Mouse (Mus musculus) kidney, embryonic 16.5 days (tissue): ENCODE data around the gene Rbm38. TPM values are rescaled to one million over a fixed set of nuclear protein-coding genes. Genes with fewer than 3 reads are reported as not detected.

Experiments used
- ATAC-seq: fragments of 200-750 bp; cut with Nextera tagmentation; 2 replicates; pipeline ENCODE4 v1.8.0; 2017; ENCODE audit warnings: moderate TSS enrichment; ENCODE audit not compliant: low FRiP score, low TSS enrichment
- H3K27ac ChIP-seq: fragments of 300-500 bp; sonication (generic); 2 replicates; pipeline ENCODE4 v1.5.1; 2014; ENCODE audit warnings: low read length
- H3K27me3 ChIP-seq: fragments of 300-500 bp; sonication (generic); 2 replicates; pipeline ENCODE4 v1.6.1; 2014; ENCODE audit warnings: low read length, control low read depth, mixed read lengths; ENCODE audit not compliant: insufficient read depth
- H3K36me3 ChIP-seq: fragments of 300-500 bp; sonication (generic); 2 replicates; pipeline ENCODE4 v1.6.1; 2014; ENCODE audit warnings: low read length, control low read depth, mixed read lengths; ENCODE audit not compliant: insufficient read depth
- H3K4me1 ChIP-seq: fragments of 300-500 bp; sonication (generic); 2 replicates; pipeline ENCODE4 v1.6.1; 2014; ENCODE audit warnings: low read length, control low read depth, mixed read lengths; ENCODE audit not compliant: insufficient read depth
- H3K4me2 ChIP-seq: fragments of 300-500 bp; sonication (generic); replicated peaks from 2 replicates; pipeline ENCODE4 v1.6.1; 2014; ENCODE audit warnings: low read depth, low read length
- H3K4me3 ChIP-seq: fragments of 300-500 bp; sonication (generic); 2 replicates; pipeline ENCODE4 v1.5.1; 2014; ENCODE audit warnings: mild to moderate bottlenecking, low read length
- H3K9ac ChIP-seq: fragments of 300-500 bp; sonication (generic); replicated peaks from 2 replicates; pipeline ENCODE4 v1.6.1; 2014; ENCODE audit warnings: low read length
- H3K9me3 ChIP-seq: fragments of 300-500 bp; sonication (generic); 2 replicates; pipeline ENCODE4 v1.6.1; 2016; ENCODE audit warnings: low read length, control low read depth
- WGBS: fragments of 180-500 bp; shearing (Covaris S2); extraction: QIAGEN DNeasy Blood & Tissue Kit; methylation state at CpG from one replicate; pipeline ENCODE4 v1.1.7; 2014; 5-methylcytosine and 5-hydroxymethylcytosine counted together
- polyA plus RNA-seq: library from polyadenylated mRNA; unstranded; fragments of >200 nt; fragmentation: Nextera tagmentation; extraction: Ambion mirVana; gene quantifications from 2 replicates; pipeline ENCODE4 v1.2.1, GENCODE M21; 2015

Gene Rbm38
- polyA plus RNA-seq, 1 experiment from 2014 or later, result 35.4 TPM

DNA sequence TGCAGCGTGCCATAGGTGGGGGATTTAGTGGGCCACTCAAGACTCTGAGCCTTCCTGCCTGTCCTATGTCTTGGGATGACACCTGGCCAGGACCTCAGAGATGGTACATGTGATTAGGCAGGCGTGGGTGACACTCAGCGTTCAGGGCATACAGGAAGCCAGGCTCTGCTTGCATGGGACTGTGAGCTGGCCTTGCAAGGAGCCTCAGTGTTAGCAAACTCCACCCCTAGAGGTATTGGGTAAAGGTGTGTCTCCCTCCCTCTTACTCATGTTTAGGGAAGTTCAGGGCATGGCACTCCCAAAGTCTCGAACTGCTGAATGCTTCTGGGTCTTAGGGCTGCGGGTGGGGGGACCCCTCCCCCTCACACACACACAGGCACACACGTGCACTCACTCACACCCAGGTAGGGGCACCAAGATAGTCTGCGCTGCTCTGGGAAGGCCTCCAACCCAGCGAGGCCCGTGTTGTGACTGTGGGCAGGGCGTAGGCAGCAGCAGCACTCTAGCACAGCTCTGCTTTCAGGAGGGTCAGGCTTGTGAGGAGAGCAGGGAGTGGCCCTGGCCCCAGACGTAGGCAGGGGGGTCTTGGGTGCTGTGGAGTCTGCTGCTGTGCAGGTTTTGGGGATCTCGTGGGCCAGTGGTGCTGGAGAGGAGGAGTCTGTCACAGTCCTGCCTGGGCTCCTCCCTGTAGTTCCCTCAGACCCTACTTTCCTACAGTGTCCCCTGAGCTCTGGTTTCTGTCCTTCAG, 10.5 kb downstream of the Rbm38 start:
- Histone ChIP-seq H3K4me1 (peaks cover 11% of the 10 kb centered on the region; the same call in 1 of the 2 replicates), H3K9ac (no peak overlapping the region), H3K36me3 (peaks cover 35% of the 10 kb centered on the region; the same call in 1 of the 2 replicates), H3K4me2 (no peak overlapping the region), H3K4me3 (no peak overlapping the region), H3K9me3 (no peaks in the 10 kb centered on the region), H3K27me3 (no peaks in the 10 kb centered on the region), H3K27ac (no peak overlapping the region)
- no peak for ATAC-seq
- 70% methylated on average over 12 of the region's 12 CpGs for WGBS

DNA sequence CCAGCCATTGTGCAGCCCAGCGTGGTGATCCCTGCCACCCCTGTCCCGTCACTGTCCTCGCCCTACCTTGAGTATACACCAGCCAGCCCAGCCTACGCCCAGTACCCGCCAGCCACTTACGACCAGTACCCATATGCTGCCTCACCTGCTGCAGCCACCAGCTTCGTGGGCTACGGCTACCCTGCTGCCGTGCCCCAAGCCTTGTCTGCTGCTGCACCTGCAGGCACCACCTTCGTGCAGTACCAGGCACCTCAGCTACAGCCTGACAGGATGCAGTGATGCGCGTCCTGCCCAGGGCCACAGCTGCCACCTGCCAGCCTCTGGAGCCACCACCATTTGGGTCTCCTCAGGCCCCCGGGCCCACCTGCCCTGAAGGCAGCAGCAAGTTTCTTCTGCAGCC, 13.2 kb downstream of the Rbm38 start:
- H3K4me1 ChIP-seq, result no peaks in the 10 kb centered on the region
- H3K9me3 ChIP-seq, result no peaks in the 10 kb centered on the region
- H3K36me3 ChIP-seq, result peaks cover 34% of the 10 kb centered on the region; the same call in 1 of the 2 replicates
- no peak overlapping the region for H3K4me2 ChIP-seq
- WGBS, result 92% methylated on average over 13 of the region's 13 CpGs
- H3K9ac ChIP-seq, result no peak overlapping the region
- H3K27me3 ChIP-seq, result no peaks in the 10 kb centered on the region
- no peak overlapping the region for H3K27ac ChIP-seq
- H3K4me3 ChIP-seq, result no peak overlapping the region
- ATAC-seq, result no peak

DNA sequence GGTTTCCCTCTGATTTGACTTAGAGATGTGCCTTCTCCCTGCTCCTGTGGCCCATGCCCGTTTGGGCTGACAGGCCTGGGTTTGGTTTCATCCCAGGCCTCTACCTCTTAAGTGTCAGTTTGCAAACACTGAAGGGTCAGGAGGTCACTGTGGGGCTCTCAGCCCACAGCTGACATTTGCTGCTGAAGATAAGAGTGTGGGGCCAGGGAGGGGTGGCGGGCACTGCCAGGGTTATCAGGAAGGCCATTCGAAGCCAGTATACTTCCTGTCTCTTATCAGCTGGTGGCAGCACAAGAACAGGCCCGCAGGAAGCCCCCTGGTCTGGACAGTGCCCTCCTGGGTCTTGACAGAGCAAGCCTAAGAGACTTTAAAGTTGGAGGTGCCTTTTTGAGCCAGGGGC, 14.7 kb downstream of the Rbm38 start:
- ATAC-seq, result no peak
- Histone ChIP-seq H3K27ac (no peak overlapping the region), H3K4me3 (no peak overlapping the region), H3K9me3 (no peaks in the 10 kb centered on the region), H3K36me3 (peaks cover 25% of the 10 kb centered on the region; the same call in 1 of the 2 replicates), H3K9ac (no peak overlapping the region), H3K4me2 (no peak overlapping the region), H3K27me3 (no peaks in the 10 kb centered on the region), H3K4me1 (no peaks in the 10 kb centered on the region)
- WGBS, result 56% methylated on average over 4 of the region's 4 CpGs

DNA sequence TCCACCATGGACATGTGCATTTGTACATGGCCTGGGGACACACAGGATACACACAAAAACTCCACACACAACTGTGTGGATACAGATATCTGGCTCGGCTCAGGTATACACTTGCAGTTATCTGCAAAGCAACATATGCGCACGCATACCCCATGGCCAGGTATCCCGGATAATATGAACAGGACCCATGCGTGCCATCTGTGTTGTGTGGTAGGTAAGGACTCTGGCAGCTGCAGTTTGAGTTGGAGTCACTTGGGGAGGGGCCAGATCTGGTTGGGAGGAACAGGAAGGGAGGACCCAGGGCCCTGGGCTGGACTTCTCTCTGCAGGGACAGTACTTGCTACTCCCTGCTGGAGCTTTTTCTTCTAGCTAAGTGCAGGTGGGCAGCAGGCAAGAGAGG, 15.4 kb downstream of the Rbm38 start:
- H3K36me3 ChIP-seq, result peaks cover 25% of the 10 kb centered on the region; the same call in 1 of the 2 replicates
- WGBS, result 95% methylated on average over 5 of the region's 5 CpGs
- H3K4me3 ChIP-seq, result no peak overlapping the region
- no peak overlapping the region for H3K9ac ChIP-seq
- no peaks in the 10 kb centered on the region for H3K4me1 ChIP-seq
- H3K27ac ChIP-seq, result no peak overlapping the region
- H3K4me2 ChIP-seq, result no peak overlapping the region
- no peak for ATAC-seq
- H3K9me3 ChIP-seq, result no peaks in the 10 kb centered on the region
- no peaks in the 10 kb centered on the region for H3K27me3 ChIP-seq

DNA sequence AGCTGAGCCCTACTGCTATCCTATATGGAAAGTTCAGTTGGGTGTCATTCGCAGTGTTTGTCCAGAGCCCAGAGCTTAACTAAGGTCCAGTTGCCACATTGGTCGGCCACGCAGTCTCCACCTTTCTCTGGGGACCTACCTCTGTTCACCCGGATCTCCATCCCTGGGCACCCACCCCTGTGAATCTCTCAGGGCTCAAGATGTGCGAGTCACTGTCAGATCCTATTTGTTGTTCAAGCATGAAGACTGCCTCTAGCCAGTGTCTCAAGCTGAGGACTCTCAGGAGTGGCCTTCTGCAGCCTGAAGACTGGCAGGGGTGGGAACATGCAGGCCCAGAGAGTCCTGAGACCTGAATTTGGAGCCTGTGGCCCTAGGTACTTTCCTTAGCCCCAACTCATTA, 15.8 kb downstream of the Rbm38 start:
- no peak overlapping the region for H3K4me2 ChIP-seq
- H3K27me3 ChIP-seq, result no peaks in the 10 kb centered on the region
- no peak overlapping the region for H3K4me3 ChIP-seq
- H3K4me1 ChIP-seq, result no peaks in the 10 kb centered on the region
- no peaks in the 10 kb centered on the region for H3K9me3 ChIP-seq
- 88% methylated on average over 5 of the region's 5 CpGs for WGBS
- no peak overlapping the region for H3K9ac ChIP-seq
- H3K27ac ChIP-seq, result no peak overlapping the region
- H3K36me3 ChIP-seq, result peaks cover 25% of the 10 kb centered on the region; the same call in 1 of the 2 replicates
- ATAC-seq, result no peak

DNA sequence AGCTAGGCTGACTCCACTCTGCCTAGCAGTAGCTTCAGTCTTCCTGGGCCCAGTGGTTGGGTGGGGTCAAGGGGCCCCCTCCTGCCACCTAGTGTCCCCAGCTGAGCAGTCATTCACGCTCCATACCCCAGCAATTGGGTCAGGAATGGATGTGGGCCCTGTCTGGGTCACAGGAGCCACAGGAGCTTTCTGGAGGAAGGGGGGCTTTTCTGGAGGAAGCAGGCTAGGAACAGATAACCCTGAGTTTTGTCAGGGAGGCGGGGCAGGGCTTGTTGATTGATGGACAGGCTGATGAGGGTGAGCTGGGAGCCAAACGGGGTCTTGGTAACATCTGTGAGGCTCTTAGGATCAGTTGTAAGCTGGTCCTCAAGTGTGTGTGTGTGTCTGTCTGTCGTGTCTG, 16.3 kb downstream of the Rbm38 start:
- no peaks in the 10 kb centered on the region for H3K9me3 ChIP-seq
- WGBS, result 61% methylated on average over 4 of the region's 4 CpGs
- H3K27ac ChIP-seq, result no peak overlapping the region
- no peaks in the 10 kb centered on the region for H3K4me1 ChIP-seq
- no peak overlapping the region for H3K4me2 ChIP-seq
- no peak overlapping the region for H3K4me3 ChIP-seq
- H3K36me3 ChIP-seq, result peaks cover 25% of the 10 kb centered on the region; the same call in 1 of the 2 replicates
- H3K9ac ChIP-seq, result no peak overlapping the region
- no peak for ATAC-seq
- H3K27me3 ChIP-seq, result no peaks in the 10 kb centered on the region

DNA sequence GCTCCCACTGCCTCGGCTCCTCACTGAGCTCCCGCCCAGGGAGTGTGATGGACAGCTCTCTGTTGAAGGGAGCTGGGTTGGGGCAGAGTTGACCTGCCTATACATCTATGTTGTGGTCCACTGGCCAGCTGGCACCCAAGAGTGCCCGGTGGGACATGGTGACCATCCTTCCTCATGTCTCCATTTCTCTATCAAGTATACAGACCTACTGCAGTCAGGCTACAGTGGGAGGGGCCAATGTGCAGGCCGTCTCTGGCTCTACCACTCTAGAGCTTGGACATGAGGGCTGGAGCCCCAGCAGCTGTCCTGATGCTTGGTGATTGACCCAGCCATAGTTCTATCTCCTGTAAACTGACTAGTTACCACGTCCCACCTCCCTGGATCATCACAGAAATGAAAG, 17.0 kb downstream of the Rbm38 start:
- no peak for ATAC-seq
- Histone ChIP-seq H3K4me2 (no peak overlapping the region), H3K9ac (no peak overlapping the region), H3K9me3 (no peaks in the 10 kb centered on the region), H3K27me3 (no peaks in the 10 kb centered on the region), H3K4me3 (no peak overlapping the region), H3K4me1 (no peaks in the 10 kb centered on the region), H3K36me3 (peaks cover 20% of the 10 kb centered on the region; the same call in 1 of the 2 replicates), H3K27ac (no peak overlapping the region)
- 76% methylated on average over 5 of the region's 5 CpGs for WGBS

DNA sequence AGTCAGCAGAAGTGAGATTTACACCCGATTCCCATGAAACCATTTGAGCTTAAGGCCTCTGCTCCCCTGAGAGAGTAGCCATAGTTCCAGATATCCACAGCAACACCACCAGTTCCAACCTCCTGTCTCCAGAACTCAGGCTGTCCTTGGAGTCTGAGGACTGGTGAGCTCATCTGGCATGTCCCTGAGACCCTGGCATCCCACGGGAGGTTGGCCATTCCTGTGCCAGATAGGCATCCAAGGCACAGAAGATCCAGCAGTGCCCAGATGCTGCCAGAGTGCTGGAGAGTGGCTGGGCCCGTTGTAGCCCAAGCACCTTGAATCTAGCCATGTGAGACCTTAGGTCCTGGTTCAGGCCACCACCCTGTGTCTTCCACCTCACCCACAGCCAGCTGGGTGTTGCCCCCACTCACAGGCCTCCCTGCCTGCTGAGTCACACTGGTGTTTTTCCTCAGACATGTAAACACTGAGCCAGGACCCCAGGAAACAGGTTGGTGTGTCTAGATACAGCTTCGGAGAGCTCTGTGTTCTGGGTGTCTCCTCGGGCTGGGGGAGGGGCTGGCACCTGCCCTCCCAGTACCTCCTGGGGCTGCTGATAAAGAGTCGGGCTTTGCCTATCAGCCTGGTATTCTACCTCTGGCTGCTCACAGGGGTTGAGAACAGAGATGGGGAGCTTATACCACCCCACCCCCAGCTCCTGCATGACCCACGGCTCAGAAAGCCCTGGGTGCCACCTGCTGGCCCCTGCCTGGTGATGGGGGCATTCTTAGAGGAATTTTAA, 17.7 kb downstream of the Rbm38 start:
- ATAC-seq, result no peak

DNA sequence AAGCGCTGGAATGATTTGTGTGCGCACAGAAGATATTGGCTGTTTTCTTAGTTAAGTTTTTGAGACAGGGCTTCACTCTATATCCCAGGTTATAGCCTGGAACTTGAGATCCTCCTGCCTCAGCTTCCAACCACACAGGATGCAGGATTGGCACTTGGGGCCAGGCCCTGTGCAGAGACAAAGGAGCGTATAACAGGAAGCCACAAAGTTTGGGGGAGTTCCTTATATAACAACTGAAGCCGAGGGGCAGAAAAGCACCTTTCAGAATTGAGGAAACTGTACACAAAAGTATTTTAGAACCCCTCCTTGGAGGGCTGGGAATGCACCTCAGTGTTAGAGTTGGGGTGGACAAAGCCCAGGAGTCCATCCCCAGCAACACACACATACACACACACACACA, 18.7 kb downstream of the Rbm38 start:
- Histone ChIP-seq H3K4me3 (no peak overlapping the region), H3K9me3 (no peaks in the 10 kb centered on the region), H3K9ac (no peak overlapping the region), H3K36me3 (peaks cover 12% of the 10 kb centered on the region; the same call in 1 of the 2 replicates), H3K4me2 (no peak overlapping the region), H3K4me1 (peaks cover 8% of the 10 kb centered on the region), H3K27me3 (no peaks in the 10 kb centered on the region), H3K27ac (no peak overlapping the region)
- WGBS, result 82% methylated on average over 4 of the region's 4 CpGs
- no peak for ATAC-seq

More for the DNA sequence above, 17.7 kb downstream of the Rbm38 start:
- Histone ChIP-seq H3K9me3 (no peaks in the 10 kb centered on the region), H3K9ac (no peak overlapping the region), H3K4me2 (no peak overlapping the region), H3K27ac (no peak overlapping the region), H3K4me3 (no peak overlapping the region), H3K36me3 (peaks cover 20% of the 10 kb centered on the region; the same call in 1 of the 2 replicates), H3K27me3 (no peaks in the 10 kb centered on the region), H3K4me1 (peaks cover 5% of the 10 kb centered on the region)
- 76% methylated on average over 7 of the region's 7 CpGs for WGBS

DNA sequence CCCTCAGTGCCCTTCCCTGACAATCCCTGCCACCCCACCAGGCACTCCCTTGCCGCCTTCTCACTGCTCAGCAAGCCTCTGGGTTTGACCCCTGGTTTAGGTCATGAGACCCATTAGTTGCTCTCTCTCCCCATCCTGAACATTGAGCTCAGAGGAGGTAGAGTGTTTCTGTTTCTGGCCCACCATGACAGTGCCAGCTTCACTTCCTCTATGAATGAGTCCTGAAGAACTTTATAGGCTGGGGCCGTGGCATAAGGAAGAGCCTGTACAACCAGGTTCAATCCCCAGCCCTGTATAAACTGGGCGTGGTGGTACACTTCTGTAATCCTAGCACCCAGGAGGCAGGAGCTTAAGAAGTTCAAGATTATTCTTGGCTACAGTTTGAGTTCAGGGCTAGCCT, 20.5 kb downstream of the Rbm38 start:
- Histone ChIP-seq H3K4me1 (peaks cover 8% of the 10 kb centered on the region), H3K27ac (no peak overlapping the region), H3K4me2 (no peak overlapping the region), H3K4me3 (no peak overlapping the region), H3K27me3 (no peaks in the 10 kb centered on the region), H3K9me3 (no peaks in the 10 kb centered on the region), H3K9ac (no peak overlapping the region), H3K36me3 (no peaks in the 10 kb centered on the region)
- 85% methylated on average over 3 of the region's 3 CpGs for whole genome bisulfite sequencing
- no peak for ATAC-seq
